In genomic region chr8:111734244-111734960, GRCm38 (mm10) we compare ENCODE assay signal across 9 mouse cellular contexts. TPM values are rescaled to one million over a fixed set of nuclear protein-coding genes. Genes with fewer than 3 reads are reported as not detected.
DNase-seq lines count a peak whose midpoint lies in the region; ATAC-seq lines count a peak whose summit lies in the region.
"Had no signal": no experiment of that assay in that cellular context is flagged by ENCODE, and none has a peak within 500 bp of the region (broad histone marks: within the 10 kb centered on the region; RNA-seq: fewer than 3 reads in every experiment).

No protein-coding gene starts in this region.

- DNase-seq in heart, adult 11 months = peak; percentile 93
- no peak for DNase-seq in heart, adult 9 months (ENCODE audit: low spot score in 2 of 2)
- peak; percentile 30 to 31 for DNase-seq in cerebellum, postnatal 14 days
- no peak for DNase-seq in liver, embryonic 11.5 days (ENCODE audit: low spot score)
- no peak for DNase-seq in spleen, adult 18-20 months
- no peak for DNase-seq in thymus, postnatal 4 days
- DNase-seq in ovary, postnatal 10 days (ENCODE audit: low spot score) = no peak

- no peaks in the 10 kb centered on the region for H3K9me3 ChIP-seq in hindbrain, embryonic 12.5 days (replicated peaks)
- no peaks in the 10 kb centered on the region for H3K9me3 ChIP-seq in liver, embryonic 11.5 days (ENCODE audit: control insufficient read depth, low read length)
- H3K9me3 ChIP-seq: G1E had no signal

- no peaks in the 10 kb centered on the region for H3K27me3 ChIP-seq in hindbrain, embryonic 12.5 days
- H3K27me3 ChIP-seq in liver, embryonic 11.5 days (replicated peaks; ENCODE audit: control insufficient read depth, insufficient read depth, low read length) = peaks cover 27% of the 10 kb centered on the region

- no peak overlapping the region for H3K4me3 ChIP-seq in hindbrain, embryonic 12.5 days
- no peak overlapping the region for H3K4me3 ChIP-seq in liver, embryonic 11.5 days (ENCODE audit: low read depth, low read length)

- H3K36me3 ChIP-seq in hindbrain, embryonic 12.5 days = no peaks in the 10 kb centered on the region
- H3K36me3 ChIP-seq in liver, embryonic 11.5 days (ENCODE audit: control insufficient read depth, insufficient read depth, low read length) = no peaks in the 10 kb centered on the region
- H3K36me3 ChIP-seq: G1E had no signal

- peak overlapping the region; percentile 79; the same call in 1 of the 2 replicates for H3K27ac ChIP-seq in hindbrain, embryonic 12.5 days
- peak overlapping the region; percentile 5; the same call in 1 of the 2 replicates for H3K27ac ChIP-seq in liver, embryonic 11.5 days (ENCODE audit: low read depth, low read length)

- peaks cover 92% of the 10 kb centered on the region for H3K4me1 ChIP-seq in hindbrain, embryonic 12.5 days
- peaks cover 51% of the 10 kb centered on the region for H3K4me1 ChIP-seq in liver, embryonic 11.5 days (replicated peaks; ENCODE audit: control insufficient read depth, insufficient read depth, low read length)

- H3K9ac ChIP-seq in hindbrain, embryonic 12.5 days = 0 out of 2 replicates have a peak overlapping the region, but pooled peaks have one; percentile 32
- no peak overlapping the region for H3K9ac ChIP-seq in liver, embryonic 11.5 days (ENCODE audit: low read depth, low read length)

- H3K4me2 ChIP-seq in hindbrain, embryonic 12.5 days (replicated peaks) = 0 out of 2 replicates have a peak overlapping the region, but pooled peaks have one; percentile 2
- H3K4me2 ChIP-seq in liver, embryonic 11.5 days = no peak overlapping the region; the same call in none of the 2 replicates

- no peak for ATAC-seq in hindbrain, embryonic 12.5 days (ENCODE audit: low FRiP score)
- no peak for ATAC-seq in liver, embryonic 11.5 days (replicated peaks; ENCODE audit: low FRiP score)

- WGBS in hindbrain, embryonic 12.5 days = 49% methylated on average over 6 of the region's 6 CpGs
- WGBS in liver, embryonic 11.5 days = 55% methylated on average over 6 of the region's 6 CpGs

RNA-seq across cellular contexts. Expression of gene Bcar1, which starts 9.2 kb away (rescaled TPM):
- 50.7 and 56.5 TPM in 2 replicates for polyA plus RNA-seq in hindbrain, embryonic 12.5 days (2016; fragmentation: Nextera tagmentation; extraction: Ambion mirVana)
- 26.1 and 27.8 TPM in 2 replicates for polyA plus RNA-seq in liver, embryonic 11.5 days (2014; fragmentation: Nextera tagmentation; extraction: Ambion mirVana)

RNA-seq across cellular contexts. Expression of gene Ctrb1, which starts 43.6 kb away (rescaled TPM):
- not detected in 2 replicates for polyA plus RNA-seq in hindbrain, embryonic 12.5 days (2016; fragmentation: Nextera tagmentation; extraction: Ambion mirVana)
- not detected in 2 replicates for polyA plus RNA-seq in liver, embryonic 11.5 days (2014; fragmentation: Nextera tagmentation; extraction: Ambion mirVana)
- polyA plus RNA-seq: G1E had no signal

Comparison
In these comparisons a context has a peak if more than half of its experiments do, and no peak if none do; other contexts are left out.
1. DNase-seq: peak in heart, adult 11 months (single experiment) and cerebellum, postnatal 14 days (2 of 2); none in heart, adult 9 months (0 of 2), liver, embryonic 11.5 days (single experiment), spleen, adult 18-20 months (0 of 2), thymus, postnatal 4 days (single experiment) and ovary, postnatal 10 days (single experiment).